Mouse (Mus musculus) hindbrain, embryonic 10.5 days (tissue): ENCODE data around the gene Cldn15. TPM values are rescaled to one million over a fixed set of nuclear protein-coding genes. Genes with fewer than 3 reads are reported as not detected.

Source experiments
- DNase-seq: peaks from one replicate; pipeline ENCODE4 v3.0.0-alpha.2; 2017; ENCODE audit warnings: low spot score
- H3K27ac ChIP-seq: fragments of 300-500 bp; sonication (generic); 2 replicates; pipeline ENCODE4 v1.5.1; 2016; ENCODE audit warnings: mild to moderate bottlenecking, moderate library complexity
- H3K27me3 ChIP-seq: fragments of 300-500 bp; sonication (generic); 2 replicates; pipeline ENCODE4 v1.6.1; 2016; ENCODE audit warnings: mild to moderate bottlenecking; ENCODE audit not compliant: poor library complexity, insufficient read depth, severe bottlenecking
- H3K36me3 ChIP-seq: fragments of 300-500 bp; sonication (generic); 2 replicates; pipeline ENCODE4 v1.6.1; 2016; ENCODE audit warnings: mild to moderate bottlenecking, moderate library complexity
- H3K4me1 ChIP-seq: fragments of 300-500 bp; sonication (generic); replicated peaks from 2 replicates; pipeline ENCODE4 v1.6.1; 2016; ENCODE audit warnings: mild to moderate bottlenecking
- H3K4me3 ChIP-seq: fragments of 300-500 bp; sonication (generic); 2 replicates; pipeline ENCODE4 v1.5.1; 2016; ENCODE audit warnings: mild to moderate bottlenecking, moderate library complexity
- H3K9me3 ChIP-seq: fragments of 300-500 bp; sonication (generic); 2 replicates; pipeline ENCODE4 v1.6.1; 2016; ENCODE audit warnings: mild to moderate bottlenecking, moderate library complexity
- WGBS: fragments of 180-500 bp; shearing (Covaris S2); methylation state at CpG from one replicate; pipeline ENCODE4 v1.1.7; 2016; 5-methylcytosine and 5-hydroxymethylcytosine counted together
- polyA plus RNA-seq: library from polyadenylated mRNA; unstranded; fragments of >200 nt; fragmentation: Nextera tagmentation; extraction: Ambion mirVana; gene quantifications from 2 replicates; pipeline ENCODE4 v1.2.1, GENCODE M21; 2016

Cldn15 gene
- polyA plus RNA-seq, 1 experiment from 2014 or later: 0.38 TPM

- H3K27ac ChIP-seq: peak overlapping the region; percentile 89
- 5% methylated on average over 12 of the region's 12 CpGs for WGBS
- no peaks in the 10 kb centered on the region for H3K9me3 ChIP-seq
- H3K4me1 ChIP-seq: peaks cover 20% of the 10 kb centered on the region
- peak overlapping the region; percentile 81 for H3K4me3 ChIP-seq
- H3K27me3 ChIP-seq: no peaks in the 10 kb centered on the region
- peaks cover 28% of the 10 kb centered on the region for H3K36me3 ChIP-seq
- no peak for DNase-seq
These were observed 12.9 kb upstream of the Cldn15 start for GRCm38 (mm10) chr5:136953440-136953951.

GRCm38 (mm10) chr5:136955622-136956021, 10.8 kb upstream of the Cldn15 start:
- no peak for DNase-seq
- H3K27me3 ChIP-seq: no peaks in the 10 kb centered on the region
- peaks cover 20% of the 10 kb centered on the region for H3K4me1 ChIP-seq
- H3K9me3 ChIP-seq: no peaks in the 10 kb centered on the region
- no peak overlapping the region for H3K27ac ChIP-seq
- H3K36me3 ChIP-seq: peaks cover 43% of the 10 kb centered on the region
- no peak overlapping the region for H3K4me3 ChIP-seq
- 85% methylated on average over 4 of the region's 4 CpGs for WGBS

GRCm38 (mm10) chr5:136957250-136957649, 9.2 kb upstream of the Cldn15 start:
- H3K4me3 ChIP-seq: no peak overlapping the region
- no peaks in the 10 kb centered on the region for H3K9me3 ChIP-seq
- peaks cover 32% of the 10 kb centered on the region for H3K4me1 ChIP-seq
- peaks cover 45% of the 10 kb centered on the region for H3K36me3 ChIP-seq
- WGBS: 92% methylated on average over 1 of the region's 1 CpGs
- H3K27me3 ChIP-seq: no peaks in the 10 kb centered on the region
- H3K27ac ChIP-seq: no peak overlapping the region
- DNase-seq: no peak

- Histone ChIP-seq H3K4me1 (peaks cover 30% of the 10 kb centered on the region), H3K4me3 (no peak overlapping the region), H3K36me3 (peaks cover 58% of the 10 kb centered on the region), H3K27ac (no peak overlapping the region), H3K9me3 (no peaks in the 10 kb centered on the region), H3K27me3 (no peaks in the 10 kb centered on the region)
- 83% methylated on average over 5 of the region's 5 CpGs for WGBS
- DNase-seq: no peak
These were observed 7.3 kb upstream of the Cldn15 start for GRCm38 (mm10) chr5:136958991-136959605.

- H3K4me3 ChIP-seq: no peak overlapping the region
- WGBS: 93% methylated on average over 6 of the region's 6 CpGs
- peaks cover 24% of the 10 kb centered on the region for H3K4me1 ChIP-seq
- H3K36me3 ChIP-seq: peaks cover 66% of the 10 kb centered on the region
- DNase-seq: no peak
- H3K27ac ChIP-seq: no peak overlapping the region
- no peaks in the 10 kb centered on the region for H3K9me3 ChIP-seq
- no peaks in the 10 kb centered on the region for H3K27me3 ChIP-seq
These were observed 6.4 kb upstream of the Cldn15 start for GRCm38 (mm10) chr5:136960053-136960452.

GRCm38 (mm10) chr5:136961334-136961982, 5.0 kb upstream of the Cldn15 start:
- 22% methylated on average over 5 of the region's 5 CpGs for WGBS
- DNase-seq: no peak
- peak overlapping the region; percentile 75 for H3K4me3 ChIP-seq
- H3K27me3 ChIP-seq: no peaks in the 10 kb centered on the region
- peak overlapping the region; percentile 94 for H3K27ac ChIP-seq
- peaks cover 69% of the 10 kb centered on the region for H3K36me3 ChIP-seq
- H3K9me3 ChIP-seq: no peaks in the 10 kb centered on the region
- H3K4me1 ChIP-seq: peaks cover 36% of the 10 kb centered on the region

- Histone ChIP-seq H3K4me1 (peaks cover 40% of the 10 kb centered on the region), H3K27ac (peak overlapping the region; percentile 94), H3K36me3 (peaks cover 69% of the 10 kb centered on the region), H3K27me3 (no peaks in the 10 kb centered on the region), H3K4me3 (peak overlapping the region; percentile 75), H3K9me3 (no peaks in the 10 kb centered on the region)
- 0% methylated on average over 20 of the region's 20 CpGs for WGBS
- DNase-seq: peak; percentile 93
These were observed 4.4 kb upstream of the Cldn15 start for GRCm38 (mm10) chr5:136961983-136962461.

- Histone ChIP-seq H3K36me3 (peaks cover 67% of the 10 kb centered on the region), H3K9me3 (no peaks in the 10 kb centered on the region), H3K4me1 (peaks cover 40% of the 10 kb centered on the region), H3K4me3 (peak overlapping the region; percentile 75), H3K27me3 (no peaks in the 10 kb centered on the region), H3K27ac (peak overlapping the region; percentile 94)
- DNase-seq: peak; percentile 86
- WGBS: 3% methylated on average over 10 of the region's 10 CpGs
These were observed 3.9 kb upstream of the Cldn15 start for GRCm38 (mm10) chr5:136962501-136962900.

- Histone ChIP-seq H3K4me1 (peaks cover 40% of the 10 kb centered on the region), H3K4me3 (peak overlapping the region; percentile 75), H3K27ac (peak overlapping the region; percentile 94), H3K27me3 (no peaks in the 10 kb centered on the region), H3K9me3 (no peaks in the 10 kb centered on the region), H3K36me3 (peaks cover 70% of the 10 kb centered on the region)
- WGBS: 74% methylated on average over 8 of the region's 8 CpGs
- no peak for DNase-seq
These were observed 3.4 kb upstream of the Cldn15 start for GRCm38 (mm10) chr5:136962966-136963540.

- WGBS: 89% methylated on average over 9 of the region's 9 CpGs
- Histone ChIP-seq H3K36me3 (peaks cover 65% of the 10 kb centered on the region), H3K4me3 (0 out of 2 replicates have a peak overlapping the region, but pooled peaks have one; percentile 1), H3K9me3 (no peaks in the 10 kb centered on the region), H3K27ac (no peak overlapping the region), H3K4me1 (peaks cover 40% of the 10 kb centered on the region), H3K27me3 (no peaks in the 10 kb centered on the region)
- DNase-seq: no peak
These were observed 1.2 kb upstream of the Cldn15 start for GRCm38 (mm10) chr5:136965210-136965609.

GRCm38 (mm10) chr5:136965686-136966085, 730 bp upstream of the Cldn15 start:
- peaks cover 39% of the 10 kb centered on the region for H3K4me1 ChIP-seq

GRCm38 (mm10) chr5:136966861-136967455, 542 bp downstream of the Cldn15 start:
- H3K27ac ChIP-seq: 0 out of 2 replicates have a peak overlapping the region, but pooled peaks have one; percentile 26
- peaks cover 60% of the 10 kb centered on the region for H3K36me3 ChIP-seq
- H3K27me3 ChIP-seq: no peaks in the 10 kb centered on the region
- no peak overlapping the region for H3K4me3 ChIP-seq
- no peaks in the 10 kb centered on the region for H3K9me3 ChIP-seq
- H3K4me1 ChIP-seq: peaks cover 28% of the 10 kb centered on the region
- WGBS: 96% methylated on average over 4 of the region's 4 CpGs
- no peak for DNase-seq

More at GRCm38 (mm10) chr5:136965686-136966085, 730 bp upstream of the Cldn15 start:
- Histone ChIP-seq H3K9me3 (no peaks in the 10 kb centered on the region), H3K27ac (no peak overlapping the region), H3K27me3 (no peaks in the 10 kb centered on the region), H3K36me3 (peaks cover 62% of the 10 kb centered on the region), H3K4me3 (no peak overlapping the region)
- DNase-seq: no peak
- 90% methylated on average over 8 of the region's 8 CpGs for WGBS
